Mouse (Mus musculus) forebrain, postnatal 0 days (tissue): ENCODE data around the gene Gm9803. TPM values are rescaled to one million over a fixed set of nuclear protein-coding genes. Genes with fewer than 3 reads are reported as not detected.
A peak's percentile ranks its signal among the peaks of the same experiment; 100 is the strongest.
"Not testable (repeated sequence)": the region's sequence is repeated elsewhere in the genome, so short reads cannot be mapped to it uniquely, and the experiment has no call there.

Experiments used
- ATAC-seq: fragments of 200-750 bp; cut with Nextera tagmentation; 2 replicates; pipeline ENCODE4 v1.8.0; 2017; ENCODE audit warnings: mild to moderate bottlenecking, moderate library complexity
- DNase-seq: peaks from one replicate; pipeline ENCODE4 v3.0.0-alpha.2; 2015
- H3K27ac ChIP-seq: fragments of 300-500 bp; sonication (generic); 2 replicates; pipeline ENCODE4 v1.5.1; 2014; ENCODE audit warnings: low read depth, mild to moderate bottlenecking, antibody characterized with exemption, low read length, moderate library complexity, mixed read lengths
- H3K27me3 ChIP-seq: fragments of 300-500 bp; sonication (generic); 2 replicates; pipeline ENCODE4 v1.6.1; 2014; ENCODE audit warnings: mild to moderate bottlenecking, low read length, mixed read lengths; ENCODE audit not compliant: insufficient read depth
- H3K36me3 ChIP-seq: fragments of 300-500 bp; sonication (generic); 2 replicates; pipeline ENCODE4 v1.6.1; 2014; ENCODE audit warnings: mild to moderate bottlenecking, moderate library complexity; ENCODE audit not compliant: insufficient read depth
- H3K4me1 ChIP-seq: fragments of 300-500 bp; sonication (generic); 2 replicates; pipeline ENCODE4 v1.6.1; 2014; ENCODE audit warnings: antibody characterized with exemption; ENCODE audit not compliant: insufficient read depth
- H3K4me2 ChIP-seq: fragments of 300-500 bp; sonication (generic); 2 replicates; pipeline ENCODE4 v1.6.1; 2014; ENCODE audit warnings: low read depth, mild to moderate bottlenecking, moderate library complexity
- H3K4me3 ChIP-seq: fragments of 300-500 bp; sonication (generic); 2 replicates; pipeline ENCODE4 v1.5.1; 2014; ENCODE audit warnings: low read depth, low read length, mixed read lengths
- H3K9ac ChIP-seq: fragments of 300-500 bp; sonication (generic); 2 replicates; pipeline ENCODE4 v1.6.1; 2014; ENCODE audit warnings: mild to moderate bottlenecking
- H3K9me3 ChIP-seq: fragments of 300-500 bp; sonication (generic); 2 replicates; pipeline ENCODE4 v1.6.1; 2016; ENCODE audit warnings: low read length
- CTCF ChIP-seq: sonication (generic); IDR thresholded peaks from 2 replicates; pipeline ENCODE4 v1.5.1; 2016; ENCODE audit warnings: antibody characterized with exemption, control low read depth, low read depth
- WGBS: fragments of 180-500 bp; shearing (Covaris S2); extraction: QIAGEN DNeasy Blood & Tissue Kit; methylation state at CpG from one replicate; pipeline ENCODE4 v1.1.7; 2014; 5-methylcytosine and 5-hydroxymethylcytosine counted together
- polyA plus RNA-seq: library from polyadenylated mRNA; unstranded; fragments of >200 nt; fragmentation: Nextera tagmentation; extraction: Ambion mirVana; gene quantifications from 2 replicates; pipeline ENCODE4 v1.2.1, GENCODE M21; 2015
- total RNA-seq: library from RNA; depleted of rRNA; stranded (reverse); fragments of >200 nt; gene quantifications from 2 replicates; pipeline ENCODE4 v1.2.3, GENCODE M21; 2014; rRNA removed

Gene Gm9803
- total RNA-seq (39.4 and 42.3 TPM in 2 replicates), polyA plus RNA-seq (16.4 and 23.1 TPM in 2 replicates)

DNA sequence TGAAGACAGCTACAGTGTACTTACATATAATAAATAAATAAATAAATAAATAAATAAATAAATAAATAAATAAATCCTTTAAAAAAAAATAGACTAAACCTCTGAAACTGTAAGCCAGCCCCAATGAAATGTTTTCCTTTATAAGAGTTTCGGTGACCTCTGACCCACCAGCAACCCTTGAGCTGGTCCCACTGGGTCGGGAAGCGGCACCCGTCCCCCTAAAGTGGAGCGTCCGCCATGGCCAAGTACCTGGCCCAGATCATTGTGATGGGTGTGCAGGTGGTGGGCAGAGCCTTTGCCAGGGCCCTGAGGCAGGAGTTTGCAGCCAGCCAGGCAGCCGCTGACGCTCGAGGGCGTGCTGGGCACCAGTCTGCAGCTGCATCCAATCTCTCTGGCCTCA, at the start of gene Gm9803:
Gene Gm9803 (plus strand): TSS at position 154 of the 400 bp plus-strand sequence.
- H3K4me1 ChIP-seq, ATAC-seq, H3K9ac ChIP-seq, H3K27ac ChIP-seq, H3K9me3 ChIP-seq, H3K4me2 ChIP-seq, H3K27me3 ChIP-seq, H3K4me3 ChIP-seq, DNase-seq: not testable (repeated sequence)
- WGBS = 95% methylated on average over 10 of the region's 10 CpGs
- peaks cover 12% of the 10 kb centered on the region for H3K36me3 ChIP-seq

DNA sequence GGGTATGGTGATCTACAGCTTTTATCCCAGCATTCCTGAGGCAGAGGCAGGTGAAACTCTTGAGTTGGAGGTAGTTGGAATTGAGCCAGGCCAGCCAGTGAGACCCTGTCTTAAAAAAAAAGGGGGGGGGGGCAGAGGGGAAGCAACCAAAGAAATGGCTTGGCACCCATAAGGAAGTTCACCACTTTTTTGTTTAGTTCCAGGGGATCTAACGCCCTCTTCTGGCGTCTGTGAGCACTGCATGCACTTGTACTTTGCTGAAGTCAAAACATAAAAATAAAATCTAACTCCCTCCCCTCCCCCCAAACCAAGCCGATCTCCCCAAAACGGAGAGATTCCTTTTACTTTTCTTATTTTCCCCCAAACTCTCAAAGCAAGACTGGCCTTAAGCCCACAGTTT, 48.5 kb upstream of the Gm9803 start:
- Histone ChIP-seq H3K27ac (peak overlapping the region; percentile 42; the same call in 1 of the 2 replicates), H3K9me3 (no peaks in the 10 kb centered on the region), H3K4me2 (no peak overlapping the region), H3K9ac (no peak overlapping the region), H3K4me3 (no peak overlapping the region), H3K27me3 (no peaks in the 10 kb centered on the region), H3K36me3 (no peaks in the 10 kb centered on the region), H3K4me1 (0 out of 2 replicates have a peak, but pooled peaks cover 3% of the 10 kb centered on the region)
- WGBS = 69% methylated on average over 4 of the region's 4 CpGs
- TF ChIP-seq CTCF = peak; percentile 56
- ATAC-seq (no peak), DNase-seq (peak; percentile 52)

DNA sequence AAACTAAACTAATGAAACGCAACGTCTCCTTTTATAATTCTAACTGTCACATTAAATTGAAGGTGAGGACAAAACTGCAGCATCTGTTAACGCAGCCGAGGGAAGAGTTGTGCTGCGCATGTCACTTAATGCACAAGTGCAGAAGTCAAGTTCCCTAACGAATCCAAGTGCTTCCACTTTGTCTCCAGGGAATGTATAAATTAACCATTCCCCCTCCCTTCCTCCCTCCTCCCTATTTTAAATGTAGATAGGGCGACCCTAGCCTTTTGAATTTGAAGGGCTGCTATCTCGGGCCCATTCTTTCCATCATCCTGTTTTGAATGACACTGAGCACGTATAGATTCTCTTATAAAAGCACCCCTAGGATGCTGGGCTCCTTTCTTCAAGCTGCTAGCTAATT, 46.4 kb upstream of the Gm9803 start:
- Histone ChIP-seq H3K36me3 (no peaks in the 10 kb centered on the region), H3K4me1 (peaks cover 10% of the 10 kb centered on the region; the same call in 1 of the 2 replicates), H3K9ac (peak overlapping the region; percentile 98), H3K4me3 (peak overlapping the region; percentile 93), H3K27me3 (no peaks in the 10 kb centered on the region), H3K4me2 (peak overlapping the region; percentile 98), H3K27ac (peak overlapping the region; percentile 78), H3K9me3 (no peaks in the 10 kb centered on the region)
- 4% methylated on average over 9 of the region's 9 CpGs for whole genome bisulfite sequencing
- no peak for ATAC-seq
- TF ChIP-seq CTCF = no peak
- DNase-seq = peak; percentile 56

DNA sequence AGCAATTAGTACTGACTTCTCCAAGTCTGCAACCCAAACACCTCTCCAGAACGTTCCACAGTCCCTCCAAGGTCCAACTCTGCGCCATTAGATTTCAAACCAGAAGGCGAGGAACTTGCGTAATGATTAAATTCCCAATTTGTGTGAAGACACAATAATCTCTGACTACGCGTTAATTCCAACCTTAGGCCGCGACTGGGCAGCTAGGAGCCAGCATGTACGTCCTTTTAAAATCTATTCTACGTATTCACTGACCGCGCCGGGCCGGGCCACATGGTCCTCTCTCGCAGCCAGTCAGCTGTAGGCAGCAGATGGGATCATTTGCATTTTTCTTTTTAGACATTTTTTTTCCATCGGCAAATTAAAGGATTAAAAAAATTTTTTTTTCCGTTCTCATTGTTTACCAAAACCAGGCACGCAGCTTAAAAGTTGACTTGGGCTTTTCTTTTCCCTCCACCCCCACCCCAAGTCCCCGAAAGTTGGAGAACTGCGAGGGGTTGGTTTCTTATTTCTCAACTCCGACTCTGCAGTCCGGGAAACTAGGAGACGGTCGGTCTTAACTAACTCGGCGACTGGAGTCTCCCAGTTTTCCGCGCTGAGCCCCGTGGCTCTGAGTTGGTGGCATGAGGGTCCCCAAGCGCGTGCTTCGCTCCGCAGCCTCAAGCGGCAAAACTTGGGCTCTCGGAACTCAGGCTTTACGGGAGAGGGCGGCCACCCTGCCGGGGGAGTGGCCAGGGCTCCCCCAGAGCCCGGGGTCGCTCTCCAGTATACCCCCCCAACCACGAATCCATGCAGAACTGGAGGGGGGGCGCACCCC, 45.8 kb upstream of the Gm9803 start:
- DNase-seq (peak; percentile 65), ATAC-seq (peak; percentile 33)
- peak overlapping the region; percentile 93 for H3K4me3 ChIP-seq
- no peaks in the 10 kb centered on the region for H3K27me3 ChIP-seq
- H3K36me3 ChIP-seq = no peaks in the 10 kb centered on the region
- 1% methylated on average over 42 of the region's 42 CpGs for WGBS
- H3K4me2 ChIP-seq = peak overlapping the region; percentile 98
- peak overlapping the region; percentile 98 for H3K9ac ChIP-seq
- no peaks in the 10 kb centered on the region for H3K9me3 ChIP-seq
- H3K4me1 ChIP-seq = peaks cover 10% of the 10 kb centered on the region; the same call in 1 of the 2 replicates
- H3K27ac ChIP-seq = peak overlapping the region; percentile 99
- TF ChIP-seq CTCF = no peak

DNA sequence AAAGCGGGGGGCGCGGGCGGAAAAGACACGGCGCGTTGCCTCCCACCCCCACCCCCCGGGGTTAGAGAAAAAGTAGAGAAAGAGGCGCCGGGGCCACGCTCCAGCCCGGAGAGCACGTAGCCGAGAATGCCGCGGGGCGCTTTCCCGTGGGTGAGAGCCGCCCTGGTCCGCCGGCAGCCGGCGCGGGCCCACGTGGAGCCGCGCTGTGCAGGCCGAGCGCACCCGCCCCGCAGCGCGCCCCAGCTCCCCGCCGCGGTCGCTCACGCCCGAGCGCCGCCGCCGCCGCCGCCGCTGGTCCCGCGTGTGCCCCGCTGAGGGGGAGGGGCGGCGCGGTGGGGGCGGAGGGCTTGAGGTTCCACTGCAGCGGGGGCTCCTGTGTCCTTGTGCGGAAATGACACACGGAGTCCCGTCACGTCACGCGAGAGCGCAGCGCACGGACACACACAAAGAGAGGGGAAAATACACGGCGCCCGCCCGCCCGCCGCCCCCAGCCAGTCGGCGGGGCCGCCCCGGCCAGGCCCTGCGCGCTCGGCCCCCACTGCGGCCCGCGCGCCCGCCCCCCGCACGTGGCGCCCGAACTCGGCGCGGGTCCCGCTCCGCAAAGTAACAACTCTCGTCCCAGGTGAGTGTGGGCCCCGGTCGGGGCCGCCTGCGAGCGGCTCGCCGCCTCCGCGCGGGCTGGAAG, 45.0 kb upstream of the Gm9803 start, which contains the start of gene Bend3:
Gene Bend3 (plus strand): TSS at position 81 of the 685 bp plus-strand sequence.
- no peak for TF ChIP-seq CTCF
- 1% methylated on average over 69 of the region's 101 CpGs for WGBS
- Histone ChIP-seq H3K27me3 (no peaks in the 10 kb centered on the region), H3K36me3 (no peaks in the 10 kb centered on the region), H3K4me3 (peak within 1 kb of the TSS; percentile 93), H3K9me3 (no peaks in the 10 kb centered on the region), H3K27ac (peak within 1 kb of the TSS; percentile 99), H3K4me1 (peaks cover 10% of the 10 kb centered on the region; the same call in 1 of the 2 replicates), H3K4me2 (peak within 1 kb of the TSS; percentile 98), H3K9ac (peak within 1 kb of the TSS; percentile 98)
- peak; percentile 80 for DNase-seq
- ATAC-seq = peak; percentile 76

DNA sequence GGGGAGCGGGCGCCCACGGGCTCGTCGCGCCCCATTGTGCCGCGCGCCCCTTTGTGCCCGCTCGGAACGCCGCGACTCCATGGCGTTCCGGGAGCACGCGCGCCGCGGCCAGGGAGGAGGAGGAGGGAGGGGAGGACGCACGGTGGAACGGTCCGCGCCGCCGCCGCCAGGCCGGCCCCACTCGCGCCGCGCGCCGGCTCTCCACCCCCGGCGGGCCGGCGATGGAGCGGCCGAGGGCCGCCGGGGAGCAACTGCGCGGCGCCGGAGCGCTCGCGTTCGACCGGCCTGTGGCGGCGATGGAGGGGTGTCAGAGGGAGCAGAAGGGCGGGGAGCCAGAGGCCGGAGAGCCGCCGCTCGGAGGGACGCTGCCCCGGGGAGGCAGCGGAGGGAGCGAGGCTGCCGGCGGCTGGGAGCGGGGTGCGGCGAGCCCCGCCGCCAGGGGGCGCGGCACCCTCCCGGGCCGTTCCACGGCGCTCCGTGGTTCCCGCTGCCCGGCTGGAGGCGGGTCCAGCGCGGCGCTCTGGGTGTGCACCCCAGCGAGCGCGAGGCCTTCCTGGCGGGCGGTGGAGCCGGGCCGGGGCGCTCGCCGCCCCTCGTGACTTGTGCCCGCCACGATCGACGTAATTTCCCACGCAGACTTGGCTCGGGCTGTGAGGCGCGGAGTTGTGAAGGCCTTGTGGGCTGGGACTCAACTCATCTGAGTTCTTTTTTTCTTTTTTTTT, 44.3 kb upstream of the Gm9803 start:
- TF ChIP-seq CTCF = peak; percentile 43
- Histone ChIP-seq H3K9me3 (no peaks in the 10 kb centered on the region), H3K4me1 (peaks cover 10% of the 10 kb centered on the region; the same call in 1 of the 2 replicates), H3K9ac (peak overlapping the region; percentile 98), H3K4me2 (peak overlapping the region; percentile 98), H3K36me3 (no peaks in the 10 kb centered on the region), H3K4me3 (peak overlapping the region; percentile 93), H3K27me3 (no peaks in the 10 kb centered on the region), H3K27ac (peak overlapping the region; percentile 99)
- peak; percentile 84 for DNase-seq
- WGBS = under 1% methylated on average over 50 of the region's 103 CpGs
- peak; percentile 75 for ATAC-seq
